In the genomic region with DNA sequence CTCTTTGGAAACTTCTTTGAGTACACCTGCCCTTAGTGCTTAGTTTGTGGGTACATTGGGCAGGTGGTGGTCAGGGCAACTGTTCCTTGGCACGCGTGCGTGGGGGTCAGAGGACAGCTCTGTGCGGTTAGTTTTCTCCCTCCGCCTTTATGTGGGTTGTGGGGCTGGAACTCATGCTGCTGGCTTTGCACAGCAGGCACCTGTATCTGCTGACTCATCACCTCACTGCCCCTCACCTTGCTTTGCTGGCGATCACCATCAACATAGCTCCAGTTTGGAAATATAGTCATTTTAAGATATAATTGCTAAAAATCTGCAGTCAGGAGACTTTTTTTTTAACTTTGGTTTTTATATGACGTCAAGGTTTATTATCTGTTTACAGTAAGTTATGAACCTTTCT, we compare ENCODE assay signal across 13 mouse cellular contexts. TPM values are rescaled to one million over a fixed set of nuclear protein-coding genes. Genes with fewer than 3 reads are reported as not detected.
DNase-seq lines count a peak whose midpoint lies in the region; ATAC-seq lines count a peak whose summit lies in the region.
"Had no signal": no experiment of that assay in that cellular context is flagged by ENCODE, and none has a peak within 500 bp of the region (broad histone marks: within the 10 kb centered on the region; RNA-seq: fewer than 3 reads in every experiment).

No protein-coding gene starts in this region.

- peak overlapping the region; percentile 81; the same call in 1 of the 2 replicates for H3K4me3 ChIP-seq in kidney, embryonic 16.5 days (ENCODE audit: low read length)
- H3K4me3 ChIP-seq in hindbrain, embryonic 15.5 days = peak overlapping the region; percentile 57; the same call in 1 of the 2 replicates
- peak overlapping the region; percentile 79 for H3K4me3 ChIP-seq in neural tube, embryonic 13.5 days
- no peak overlapping the region for H3K4me3 ChIP-seq in liver, embryonic 12.5 days
- H3K4me3 ChIP-seq: liver, embryonic 15.5 days had no signal

- no peak for ATAC-seq in kidney, embryonic 16.5 days (ENCODE audit: low FRiP score, low TSS enrichment)
- ATAC-seq in hindbrain, embryonic 15.5 days (ENCODE audit: low FRiP score, low read depth) = no peak
- ATAC-seq in neural tube, embryonic 13.5 days (ENCODE audit: low read depth) = no peak
- no peak for ATAC-seq in liver, embryonic 12.5 days
- ATAC-seq: forebrain, postnatal 0 days; inflammation-experienced regulatory T-cells, adult 6 months had no signal

- peak overlapping the region; percentile 95; the same call in 1 of the 2 replicates for H3K4me2 ChIP-seq in kidney, embryonic 16.5 days (replicated peaks; ENCODE audit: low read depth, low read length)
- H3K4me2 ChIP-seq in hindbrain, embryonic 15.5 days = peak overlapping the region; percentile 95
- peak overlapping the region; percentile 89 for H3K4me2 ChIP-seq in neural tube, embryonic 13.5 days
- H3K4me2 ChIP-seq in liver, embryonic 12.5 days = no peak overlapping the region
- H3K4me2 ChIP-seq: liver, embryonic 15.5 days had no signal

- 87% methylated on average over 7 of the region's 7 CpGs for WGBS in kidney, embryonic 16.5 days
- WGBS in hindbrain, embryonic 15.5 days = 90% methylated on average over 7 of the region's 7 CpGs
- WGBS in neural tube, embryonic 13.5 days = 81% methylated on average over 7 of the region's 7 CpGs
- 80% methylated on average over 7 of the region's 7 CpGs for WGBS in liver, embryonic 12.5 days (ENCODE audit: insufficient replicate concordance)

- no peaks in the 10 kb centered on the region for H3K27me3 ChIP-seq in kidney, embryonic 16.5 days (ENCODE audit: insufficient read depth, low read length)
- H3K27me3 ChIP-seq in hindbrain, embryonic 15.5 days = no peaks in the 10 kb centered on the region
- no peaks in the 10 kb centered on the region for H3K27me3 ChIP-seq in neural tube, embryonic 13.5 days
- peaks cover 50% of the 10 kb centered on the region for H3K27me3 ChIP-seq in liver, embryonic 12.5 days (replicated peaks)
- H3K27me3 ChIP-seq: embryonic facial prominence, embryonic 15.5 days had no signal

- no peaks in the 10 kb centered on the region for H3K9me3 ChIP-seq in kidney, embryonic 16.5 days (ENCODE audit: low read length)
- no peaks in the 10 kb centered on the region for H3K9me3 ChIP-seq in hindbrain, embryonic 15.5 days
- no peaks in the 10 kb centered on the region for H3K9me3 ChIP-seq in neural tube, embryonic 13.5 days
- H3K9me3 ChIP-seq in liver, embryonic 12.5 days (replicated peaks) = no peaks in the 10 kb centered on the region
- H3K9me3 ChIP-seq: embryonic facial prominence, embryonic 15.5 days; G1E; liver, embryonic 15.5 days had no signal

- no peak overlapping the region for H3K27ac ChIP-seq in kidney, embryonic 16.5 days (ENCODE audit: low read length)
- H3K27ac ChIP-seq in hindbrain, embryonic 15.5 days (replicated peaks) = no peak overlapping the region
- H3K27ac ChIP-seq in neural tube, embryonic 13.5 days (replicated peaks) = no peak overlapping the region
- H3K27ac ChIP-seq in liver, embryonic 12.5 days = no peak overlapping the region
- H3K27ac ChIP-seq: embryonic facial prominence, embryonic 15.5 days; liver, embryonic 15.5 days had no signal

- no peak overlapping the region for H3K9ac ChIP-seq in kidney, embryonic 16.5 days (replicated peaks; ENCODE audit: low read length)
- no peak overlapping the region for H3K9ac ChIP-seq in hindbrain, embryonic 15.5 days
- 0 out of 2 replicates have a peak overlapping the region, but pooled peaks have one; percentile 23 for H3K9ac ChIP-seq in neural tube, embryonic 13.5 days
- H3K9ac ChIP-seq in liver, embryonic 12.5 days = no peak overlapping the region
- H3K9ac ChIP-seq: embryonic facial prominence, embryonic 15.5 days; forebrain, postnatal 0 days; liver, embryonic 15.5 days had no signal

- H3K4me1 ChIP-seq in kidney, embryonic 16.5 days (ENCODE audit: insufficient read depth, low read length) = peaks cover 13% of the 10 kb centered on the region
- peaks cover 29% of the 10 kb centered on the region for H3K4me1 ChIP-seq in hindbrain, embryonic 15.5 days (replicated peaks)
- H3K4me1 ChIP-seq in neural tube, embryonic 13.5 days (replicated peaks) = peaks cover 39% of the 10 kb centered on the region
- peaks cover 5% of the 10 kb centered on the region; the same call in 1 of the 2 replicates for H3K4me1 ChIP-seq in liver, embryonic 12.5 days

- DNase-seq in kidney, postnatal 25 days = no peak
- DNase-seq in R1 (ENCODE audit: low read depth, low spot score) = peak; percentile 63
- DNase-seq in Muller cell, postnatal 12 days (ENCODE audit: inconsistent ontology term) = no peak
- DNase-seq: left cerebral cortex, postnatal 4 days had no signal

- H3K36me3 ChIP-seq in kidney, embryonic 16.5 days (ENCODE audit: insufficient read depth, low read length) = no peaks in the 10 kb centered on the region
- H3K36me3 ChIP-seq in hindbrain, embryonic 15.5 days = no peaks in the 10 kb centered on the region
- H3K36me3 ChIP-seq in neural tube, embryonic 13.5 days = no peaks in the 10 kb centered on the region
- no peaks in the 10 kb centered on the region for H3K36me3 ChIP-seq in liver, embryonic 12.5 days
- H3K36me3 ChIP-seq: embryonic facial prominence, embryonic 15.5 days; G1E; liver, embryonic 15.5 days had no signal

RNA-seq across cellular contexts. Expression of a gene that starts 2.0 kb away (rescaled TPM):
- polyA plus RNA-seq in kidney, embryonic 16.5 days (2015; fragmentation: Nextera tagmentation; extraction: Ambion mirVana) = 92.7 and 96.4 TPM in 2 replicates
- 46.6 and 48.0 TPM in 2 replicates for polyA plus RNA-seq in hindbrain, embryonic 15.5 days (2015; fragmentation: Nextera tagmentation; extraction: Ambion mirVana)
- polyA plus RNA-seq in neural tube, embryonic 13.5 days (2015; fragmentation: Nextera tagmentation; extraction: Ambion mirVana) = 78.6 and 80.2 TPM in 2 replicates
- 7.1 and 7.2 TPM in 2 replicates for polyA plus RNA-seq in liver, embryonic 12.5 days (2016; fragmentation: Nextera tagmentation; extraction: Ambion mirVana)
- polyA plus RNA-seq: G1E had no signal
